In genomic region chr9:66795464-66796324, GRCm38 (mm10) we compare ENCODE assay signal across 8 mouse cellular contexts. TPM values are rescaled to one million over a fixed set of nuclear protein-coding genes. Genes with fewer than 3 reads are reported as not detected.
DNase-seq lines count a peak whose midpoint lies in the region; ATAC-seq and TF ChIP-seq lines count a peak whose summit lies in the region.

Gene Aph1b, minus strand, starts transcription at chr9:66795490.

- no peak for TF ChIP-seq CTCF in bone marrow, adult 2 months (IDR thresholded peaks at IDR 0.05; ENCODE audit: control insufficient read depth, insufficient read depth, low read length)
- TF ChIP-seq CTCF in midbrain, postnatal 0 days (IDR thresholded peaks at IDR 0.05): no peak; the same call in 1 of the 2 replicates

- under 1% methylated on average over 42 of the region's 42 CpGs for WGBS in bone marrow, adult 2 months
- WGBS in embryonic facial prominence, embryonic 15.5 days: under 1% methylated on average over 42 of the region's 42 CpGs
- under 1% methylated on average over 34 of the region's 42 CpGs for WGBS in limb, embryonic 14.5 days
- 1% methylated on average over 41 of the region's 42 CpGs for WGBS in midbrain, postnatal 0 days

- TF ChIP-seq POLR2A in bone marrow, adult 2 months (IDR thresholded peaks at IDR 0.05; ENCODE audit: borderline replicate concordance, control insufficient read depth, low read depth, low read length): peak; percentile 26; the same call in 1 of the 2 replicates
- TF ChIP-seq POLR2A in limb, embryonic 14.5 days (IDR thresholded peaks at IDR 0.05; ENCODE audit: borderline replicate concordance, extremely low read depth, insufficient read depth, insufficient read length): no peak; the same call in 1 of the 2 replicates

- ATAC-seq in embryonic facial prominence, embryonic 15.5 days (ENCODE audit: insufficient number of reproducible peaks, low FRiP score, low TSS enrichment, low read depth): peak; percentile 98
- ATAC-seq in limb, embryonic 14.5 days (ENCODE audit: low FRiP score, low read depth): peak; percentile 97
- ATAC-seq in midbrain, postnatal 0 days (ENCODE audit: low FRiP score): peak; percentile 96

- H3K9ac ChIP-seq in embryonic facial prominence, embryonic 15.5 days: peak within 1 kb of the TSS; percentile 62
- peak within 1 kb of the TSS; percentile 73 for H3K9ac ChIP-seq in limb, embryonic 14.5 days (ENCODE audit: low read depth, low read length, severe bottlenecking)
- peak within 1 kb of the TSS; percentile 86 for H3K9ac ChIP-seq in midbrain, postnatal 0 days (replicated peaks; ENCODE audit: low read length, poor library complexity, severe bottlenecking)

- peak within 1 kb of the TSS; percentile 95 for H3K4me3 ChIP-seq in bone marrow, adult 2 months (replicated peaks; ENCODE audit: control insufficient read depth, low read depth, low read length)
- H3K4me3 ChIP-seq in embryonic facial prominence, embryonic 15.5 days (replicated peaks): peak within 1 kb of the TSS; percentile 77
- peak within 1 kb of the TSS; percentile 64 for H3K4me3 ChIP-seq in limb, embryonic 14.5 days (replicated peaks; ENCODE audit: low read length)
- peak within 1 kb of the TSS; percentile 83 for H3K4me3 ChIP-seq in midbrain, postnatal 0 days (ENCODE audit: low read depth, low read length)

- H3K4me1 ChIP-seq in bone marrow, adult 2 months (ENCODE audit: control insufficient read depth, insufficient read depth, low read length): no peaks in the 10 kb centered on the region; the same call in 1 of the 2 replicates
- H3K4me1 ChIP-seq in embryonic facial prominence, embryonic 15.5 days: peaks cover 3% of the 10 kb centered on the region; the same call in 1 of the 2 replicates
- no peaks in the 10 kb centered on the region for H3K4me1 ChIP-seq in limb, embryonic 14.5 days (ENCODE audit: control insufficient read depth, insufficient read depth, low read length)
- H3K4me1 ChIP-seq in midbrain, postnatal 0 days (ENCODE audit: insufficient read depth, low read length): no peaks in the 10 kb centered on the region

- peak; percentile 99 for DNase-seq in 416B (ENCODE audit: low read depth)
- DNase-seq in heart, adult 8-10 months (ENCODE audit: low spot score): peak; percentile 95
- peak; percentile 99 for DNase-seq in kidney, adult 9 months
- peak; percentile 98 for DNase-seq in limb, embryonic 14.5 days (ENCODE audit: low spot score)
- peak; percentile 97 for DNase-seq in midbrain, postnatal 0 days (ENCODE audit: low spot score)
- DNase-seq in spleen, postnatal 14 days (ENCODE audit: low spot score in 2 of 2): peak; percentile 77

- peak within 1 kb of the TSS; percentile 82 for H3K4me2 ChIP-seq in embryonic facial prominence, embryonic 15.5 days (replicated peaks)
- H3K4me2 ChIP-seq in limb, embryonic 14.5 days (replicated peaks; ENCODE audit: low read depth, low read length, severe bottlenecking): peak within 1 kb of the TSS; percentile 63
- H3K4me2 ChIP-seq in midbrain, postnatal 0 days (ENCODE audit: low read depth, low read length, poor library complexity, severe bottlenecking): peak within 1 kb of the TSS; percentile 66

- H3K27me3 ChIP-seq in embryonic facial prominence, embryonic 15.5 days: no peaks in the 10 kb centered on the region
- H3K27me3 ChIP-seq in limb, embryonic 14.5 days (ENCODE audit: control insufficient read depth, insufficient read depth, low read length): no peaks in the 10 kb centered on the region
- H3K27me3 ChIP-seq in midbrain, postnatal 0 days (ENCODE audit: insufficient read depth, low read length): no peaks in the 10 kb centered on the region

- no peaks in the 10 kb centered on the region for H3K36me3 ChIP-seq in embryonic facial prominence, embryonic 15.5 days
- H3K36me3 ChIP-seq in limb, embryonic 14.5 days (ENCODE audit: control insufficient read depth, insufficient read depth, low read length): no peaks in the 10 kb centered on the region
- no peaks in the 10 kb centered on the region for H3K36me3 ChIP-seq in midbrain, postnatal 0 days (ENCODE audit: insufficient read depth, low read length)

- H3K27ac ChIP-seq in bone marrow, adult 2 months (ENCODE audit: control insufficient read depth, insufficient read depth, low read depth, low read length, poor library complexity): peak within 1 kb of the TSS; percentile 95
- H3K27ac ChIP-seq in embryonic facial prominence, embryonic 15.5 days (replicated peaks): peak within 1 kb of the TSS; percentile 90
- peak within 1 kb of the TSS; percentile 84 for H3K27ac ChIP-seq in limb, embryonic 14.5 days (replicated peaks; ENCODE audit: low read depth, low read length)
- peak within 1 kb of the TSS; percentile 85 for H3K27ac ChIP-seq in midbrain, postnatal 0 days (ENCODE audit: low read depth, low read length)

- H3K9me3 ChIP-seq in embryonic facial prominence, embryonic 15.5 days (replicated peaks): no peaks in the 10 kb centered on the region
- H3K9me3 ChIP-seq in limb, embryonic 14.5 days (ENCODE audit: control insufficient read depth, low read length): no peaks in the 10 kb centered on the region
- no peaks in the 10 kb centered on the region for H3K9me3 ChIP-seq in midbrain, postnatal 0 days (ENCODE audit: low read length)

RNA-seq across cellular contexts. Expression of gene Aph1b, which starts in this region (rescaled TPM):
- polyA plus RNA-seq in bone marrow, adult 2 months (2011; ENCODE audit: insufficient read depth, insufficient read length, low replicate concordance, missing spikeins): 1.3 and 5.0 TPM in 2 replicates
- polyA plus RNA-seq in embryonic facial prominence, embryonic 15.5 days (2015; fragmentation: Nextera tagmentation; extraction: Ambion mirVana): 10.7 and 11.0 TPM in 2 replicates
- total RNA-seq in heart, adult 8-10 months (2022): 1 to 10 TPM; 5.1 to 6.3 (median 5.6) TPM
- 6.3 and 7.6 TPM in 2 replicates for polyA plus RNA-seq in limb, embryonic 14.5 days (2012; rRNA removed)
- polyA plus RNA-seq in limb, embryonic 14.5 days (2014; fragmentation: Nextera tagmentation; extraction: Ambion mirVana): 11.4 and 13.2 TPM in 2 replicates
- total RNA-seq in midbrain, postnatal 0 days (2014; rRNA removed): 25.3 and 31.3 TPM in 2 replicates
- polyA plus RNA-seq in midbrain, postnatal 0 days (2015; fragmentation: Nextera tagmentation; extraction: Ambion mirVana): 15.1 and 15.5 TPM in 2 replicates

Comparison
In these comparisons a context has a peak if more than half of its experiments do, and no peak if none do; other contexts are left out.
1. Peak in every context shown above with its lines: DNase-seq, ATAC-seq, H3K4me3 ChIP-seq and H3K27ac ChIP-seq.